Mouse (Mus musculus) kidney, adult 18-20 months (tissue): ENCODE measurements at regions not wholly inside any gene's neighbourhood (a gene's known extent, or its start where the extent isn't known, plus 50 kb on each side); places are given as distances from the start of the nearest gene placed in this dataset.

ENCODE experiments used
- DNase-seq: peaks from one replicate; pipeline ENCODE4 v3.0.0; 2021

DNA sequence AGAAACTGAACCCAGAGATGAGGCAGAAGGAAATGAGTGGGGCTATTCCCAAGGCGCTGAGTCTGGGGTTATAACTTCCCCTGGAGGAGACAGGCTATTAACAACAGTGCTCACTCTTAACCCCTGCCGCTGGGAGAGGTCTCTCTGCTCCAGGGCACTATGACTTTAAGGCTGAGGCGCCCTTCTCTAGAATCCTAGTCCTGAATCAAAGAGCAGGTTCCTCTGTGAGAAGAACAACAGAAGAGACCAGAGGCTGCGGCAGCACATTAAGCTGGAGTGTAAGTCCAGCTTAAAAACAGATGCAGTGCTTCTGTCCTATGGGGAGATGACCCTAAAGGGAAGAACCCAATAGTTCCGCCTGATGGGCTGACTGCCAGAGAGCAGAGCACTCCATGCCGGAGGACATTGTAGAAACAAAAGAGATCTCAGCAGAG lies 173.4 kb upstream of the Klf7 start:
- no peak for DNase-seq

DNA sequence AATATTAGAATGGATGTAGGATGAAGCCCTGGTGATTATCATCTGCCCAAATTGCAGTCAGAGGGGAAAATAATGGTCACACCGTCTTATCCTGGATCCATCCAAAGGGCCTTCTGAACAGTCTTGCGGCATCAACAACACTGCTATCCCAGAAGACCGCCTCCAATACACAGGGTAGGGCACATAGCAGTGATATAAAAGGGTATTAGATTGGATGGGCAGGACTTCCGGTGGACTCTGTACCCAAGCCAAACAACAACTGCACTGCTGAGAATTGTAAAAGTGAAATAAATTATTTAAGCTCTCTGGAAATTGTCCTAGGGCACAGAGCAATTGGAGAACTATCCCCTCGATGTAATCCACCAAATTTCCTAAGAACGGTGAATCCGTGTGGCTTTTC lies 173.0 kb upstream of the Klf7 start:
- DNase-seq: no peak

DNA sequence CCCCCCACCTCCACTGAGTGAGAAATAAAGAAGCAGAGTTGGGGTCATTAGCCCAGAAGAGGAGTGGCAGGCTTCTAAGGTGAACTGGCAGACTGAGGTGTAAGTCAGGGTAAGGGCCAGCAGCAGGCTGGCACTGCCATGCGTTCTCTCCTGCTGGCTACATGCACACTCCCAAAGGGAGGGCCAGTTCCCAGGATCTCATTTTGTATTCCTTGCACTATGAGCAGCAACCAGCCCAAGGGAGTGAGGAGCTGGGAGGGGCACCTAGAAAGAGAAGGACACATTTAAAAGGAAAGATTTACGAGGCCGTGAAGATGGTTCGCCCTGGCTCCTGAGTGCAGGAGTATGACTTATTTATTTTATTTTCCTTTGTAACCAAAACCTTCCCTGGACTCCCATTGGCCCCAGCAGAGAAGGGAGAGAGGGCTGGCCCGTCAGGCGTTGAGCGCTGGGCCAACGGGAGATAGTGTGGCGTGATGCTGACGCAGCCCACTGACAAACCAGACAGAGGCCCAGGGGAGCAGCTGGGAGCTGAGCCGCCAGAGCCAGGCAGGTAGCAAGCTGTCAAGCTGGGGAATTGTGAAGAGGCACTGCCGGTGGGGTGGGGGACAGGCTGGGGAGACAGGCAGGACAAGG lies 166.8 kb upstream of the Klf7 start:
- no peak for DNase-seq

DNA sequence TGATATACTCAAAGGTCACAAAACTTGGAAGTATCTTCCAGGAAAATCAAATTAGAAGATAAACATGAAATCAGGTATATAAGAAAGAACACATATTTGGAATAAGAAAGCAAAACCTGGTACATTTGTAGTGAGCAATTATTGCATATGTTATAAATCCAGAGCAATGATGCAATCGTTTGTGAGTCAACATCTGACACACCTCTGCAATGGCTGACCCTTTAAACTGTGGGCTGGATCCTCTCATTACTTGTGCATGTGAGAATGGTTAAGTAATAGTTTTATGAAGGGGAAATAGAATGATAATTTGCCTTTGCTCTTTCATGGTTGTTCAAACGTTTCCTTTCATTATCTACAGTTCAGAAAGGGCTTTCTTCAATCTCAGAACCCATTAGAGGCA lies 165.0 kb upstream of the Klf7 start:
- no peak for DNase-seq

DNA sequence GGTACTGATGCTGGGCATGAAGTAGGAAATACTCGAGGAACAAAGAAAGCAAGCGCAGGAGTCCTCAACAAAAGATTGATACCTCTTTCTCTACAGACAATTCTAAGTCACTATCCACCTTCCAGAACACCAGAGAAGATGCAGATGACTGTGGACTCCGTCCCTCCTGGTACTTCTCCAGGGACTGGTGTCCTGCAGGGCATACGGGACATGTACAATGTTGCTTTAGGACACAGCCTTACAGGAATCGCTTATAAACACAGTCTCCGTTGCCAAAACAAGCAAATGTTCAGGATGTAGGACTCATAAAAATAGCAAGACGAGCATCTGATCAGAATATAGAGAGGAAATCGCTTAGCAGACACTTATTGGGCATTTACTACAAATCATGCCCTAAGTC lies 162.6 kb upstream of the Klf7 start:
- DNase-seq: no peak

DNA sequence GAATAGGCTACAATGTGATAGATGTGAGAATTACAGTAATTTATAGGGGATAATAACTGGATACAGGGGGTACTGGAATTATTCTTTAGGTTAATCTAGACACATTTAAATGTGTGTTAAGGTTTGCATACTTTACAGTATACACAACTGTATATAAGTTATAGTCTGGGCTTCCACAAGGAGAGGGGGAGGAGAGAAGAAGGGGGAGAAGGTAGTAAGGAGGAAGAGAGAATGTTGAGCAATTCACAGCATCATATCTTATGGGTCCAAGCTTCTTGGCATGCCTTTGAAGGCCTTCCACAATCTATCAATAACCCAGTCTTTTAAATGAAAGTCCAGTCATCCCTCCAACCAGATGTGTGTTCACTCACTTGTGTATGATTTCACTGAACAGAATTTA lies 153.8 kb upstream of the Klf7 start:
- no peak for DNase-seq

DNA sequence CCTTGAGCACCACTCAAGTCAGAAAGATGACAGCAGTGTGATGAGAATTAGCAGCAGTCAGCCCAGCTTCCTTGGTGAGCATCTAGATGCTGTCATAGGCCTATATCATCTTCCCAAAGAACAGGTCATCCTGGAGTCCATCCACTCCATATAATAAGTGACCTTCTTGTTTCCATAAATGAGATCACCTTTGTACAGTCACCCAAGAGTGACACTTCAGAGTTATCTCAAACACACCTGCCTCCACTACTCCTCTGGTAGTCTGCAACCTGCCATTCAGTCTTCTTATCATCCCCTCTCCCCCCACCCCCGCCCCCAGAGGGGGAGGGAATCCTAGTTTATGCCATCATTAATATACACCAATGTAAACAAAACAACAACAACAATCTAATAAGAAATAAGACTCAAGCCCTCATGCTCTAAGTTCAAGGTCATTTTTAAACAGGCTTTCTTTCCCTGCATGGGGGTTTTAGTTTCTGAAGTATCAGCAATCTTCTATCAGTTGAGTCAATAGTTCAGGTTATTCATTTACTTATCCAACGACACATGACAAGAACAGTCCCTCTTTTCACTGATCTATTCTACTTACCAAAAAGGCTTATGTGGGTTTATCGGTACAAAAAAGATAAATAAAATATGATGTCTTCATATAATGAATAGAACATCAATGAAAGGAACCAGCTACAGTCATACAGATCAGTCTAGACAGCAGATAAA lies 153.2 kb upstream of the Klf7 start:
- DNase-seq: no peak

DNA sequence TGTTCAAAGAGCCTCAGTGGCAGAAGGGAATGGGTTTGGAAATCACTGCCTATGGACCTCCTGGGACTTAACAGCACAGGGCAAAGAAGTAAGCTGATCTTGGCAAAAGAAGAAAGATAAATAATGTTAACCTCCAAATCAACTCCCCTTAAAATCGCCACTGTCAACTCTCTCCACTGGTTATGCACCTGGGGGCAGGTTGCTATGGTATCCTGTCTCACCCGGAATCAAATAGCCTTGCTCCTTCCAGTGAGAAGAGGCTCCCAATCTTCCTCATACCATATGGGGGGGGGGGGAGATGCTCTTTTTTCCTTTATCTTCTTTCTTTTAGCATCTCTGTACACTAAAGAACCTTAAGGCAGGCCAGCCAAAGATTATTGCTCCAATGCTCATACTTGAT lies 135.2 kb upstream of the Klf7 start:
- no peak for DNase-seq

DNA sequence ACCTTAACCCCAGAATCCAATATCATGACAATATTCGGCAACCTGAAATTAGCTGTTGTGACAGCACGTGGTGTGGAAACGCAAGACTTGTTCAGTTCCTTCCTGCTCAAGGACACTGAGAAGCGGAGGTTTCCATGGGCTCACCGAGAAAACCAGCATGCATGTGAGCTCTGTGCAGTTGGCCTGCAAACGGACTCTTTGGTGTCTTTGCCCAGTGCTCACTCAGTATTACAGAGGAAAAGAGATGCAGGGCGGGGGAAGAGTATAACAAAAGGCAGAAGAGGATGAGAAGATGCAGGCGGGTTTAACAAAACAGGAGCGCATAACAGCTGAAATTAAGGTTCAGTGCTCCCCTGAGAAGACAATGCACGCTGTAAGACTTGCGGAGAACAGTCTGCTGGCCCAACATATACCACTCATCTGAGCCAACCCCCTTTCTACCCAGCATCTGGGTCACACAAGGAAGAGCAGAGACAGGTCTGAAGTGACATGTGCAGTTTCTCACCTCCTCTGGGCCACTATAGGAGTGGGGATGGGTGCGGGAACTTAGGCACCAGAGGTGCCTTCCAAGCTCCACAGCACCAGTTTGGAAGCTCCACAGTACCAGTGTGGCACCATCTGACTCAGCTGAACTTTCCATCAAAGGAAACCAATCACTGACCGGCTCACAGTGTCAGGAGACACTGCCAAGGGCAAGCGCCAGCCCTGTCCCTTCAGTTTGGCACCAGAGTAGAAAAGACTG lies 133.6 kb upstream of the Klf7 start:
- DNase-seq: no peak

DNA sequence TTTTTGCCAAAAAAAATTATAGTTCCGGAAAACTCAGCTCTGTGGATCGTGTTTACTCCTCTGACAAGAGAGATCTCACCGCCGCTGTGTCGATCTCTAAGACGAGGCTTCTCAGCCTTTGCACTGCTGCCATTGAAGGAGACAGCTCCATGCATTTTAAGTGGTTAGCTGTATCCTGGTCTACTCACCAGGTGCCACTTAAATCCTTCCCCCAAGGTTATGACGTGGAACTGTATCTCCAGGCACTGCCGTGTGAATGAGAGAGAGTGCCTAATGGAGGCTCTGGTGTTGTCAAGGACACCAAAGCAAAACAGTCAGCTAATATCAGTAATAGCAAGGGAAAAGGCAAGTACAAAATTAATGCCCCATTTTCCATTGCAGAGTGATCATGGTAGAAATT lies 132.6 kb upstream of the Klf7 start:
- no peak for DNase-seq

DNA sequence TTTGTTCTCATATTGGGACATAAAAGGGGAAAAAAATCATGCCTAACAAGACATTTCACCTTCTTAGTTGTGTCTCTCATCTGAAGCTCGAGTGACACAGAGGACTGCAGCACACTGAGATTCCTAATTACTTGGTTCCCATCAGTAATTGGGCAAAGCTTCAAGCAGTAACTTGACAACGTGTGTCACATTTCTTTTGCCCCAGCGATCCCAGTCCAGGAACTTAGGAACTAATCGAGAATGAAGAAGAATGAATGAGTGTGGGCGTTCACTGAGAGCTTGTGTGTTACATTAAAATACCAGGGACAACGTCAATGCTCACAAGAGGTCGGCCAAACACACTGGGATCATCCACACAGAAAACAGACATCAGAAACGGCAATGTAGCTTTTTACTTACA lies 131.9 kb upstream of the Klf7 start:
- no peak for DNase-seq

DNA sequence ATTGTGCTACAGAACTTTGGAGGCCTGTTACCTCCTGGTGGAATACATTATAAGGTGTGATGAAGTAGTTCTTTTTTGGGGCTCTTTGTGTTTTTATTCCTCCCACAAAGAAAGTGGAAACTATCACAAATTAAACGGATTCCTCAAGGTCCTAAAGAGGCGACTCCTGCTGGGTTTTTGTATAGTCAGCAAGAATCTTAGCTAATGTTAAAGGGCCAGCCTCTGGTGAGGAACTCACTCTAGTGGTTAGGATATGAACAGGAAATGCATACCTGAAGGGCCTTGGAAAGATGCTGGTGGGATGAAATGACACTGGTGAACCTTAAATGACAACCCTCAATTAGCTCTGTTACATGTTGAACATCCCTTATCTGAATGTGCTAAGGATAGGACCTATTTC lies 120.3 kb upstream of the Klf7 start:
- DNase-seq: no peak

DNA sequence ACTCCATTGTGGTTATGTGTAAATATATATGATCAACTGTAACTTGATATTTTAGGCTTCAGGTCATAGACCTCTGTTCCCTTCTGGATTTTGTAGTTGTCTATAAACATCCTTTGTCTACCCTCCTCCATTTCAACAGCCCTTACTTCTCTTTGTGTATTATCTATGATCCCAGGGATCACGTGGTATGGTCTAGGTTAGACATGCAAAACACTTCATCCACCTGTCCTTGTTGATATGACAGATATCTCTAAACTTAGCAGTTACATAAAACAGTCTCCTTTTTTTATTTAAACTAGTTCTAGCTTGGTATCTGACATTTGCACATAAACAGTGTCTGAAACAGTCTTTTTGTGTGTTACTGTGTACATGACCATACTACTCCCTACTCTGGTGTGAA lies 107.6 kb upstream of the Klf7 start:
- DNase-seq: no peak

DNA sequence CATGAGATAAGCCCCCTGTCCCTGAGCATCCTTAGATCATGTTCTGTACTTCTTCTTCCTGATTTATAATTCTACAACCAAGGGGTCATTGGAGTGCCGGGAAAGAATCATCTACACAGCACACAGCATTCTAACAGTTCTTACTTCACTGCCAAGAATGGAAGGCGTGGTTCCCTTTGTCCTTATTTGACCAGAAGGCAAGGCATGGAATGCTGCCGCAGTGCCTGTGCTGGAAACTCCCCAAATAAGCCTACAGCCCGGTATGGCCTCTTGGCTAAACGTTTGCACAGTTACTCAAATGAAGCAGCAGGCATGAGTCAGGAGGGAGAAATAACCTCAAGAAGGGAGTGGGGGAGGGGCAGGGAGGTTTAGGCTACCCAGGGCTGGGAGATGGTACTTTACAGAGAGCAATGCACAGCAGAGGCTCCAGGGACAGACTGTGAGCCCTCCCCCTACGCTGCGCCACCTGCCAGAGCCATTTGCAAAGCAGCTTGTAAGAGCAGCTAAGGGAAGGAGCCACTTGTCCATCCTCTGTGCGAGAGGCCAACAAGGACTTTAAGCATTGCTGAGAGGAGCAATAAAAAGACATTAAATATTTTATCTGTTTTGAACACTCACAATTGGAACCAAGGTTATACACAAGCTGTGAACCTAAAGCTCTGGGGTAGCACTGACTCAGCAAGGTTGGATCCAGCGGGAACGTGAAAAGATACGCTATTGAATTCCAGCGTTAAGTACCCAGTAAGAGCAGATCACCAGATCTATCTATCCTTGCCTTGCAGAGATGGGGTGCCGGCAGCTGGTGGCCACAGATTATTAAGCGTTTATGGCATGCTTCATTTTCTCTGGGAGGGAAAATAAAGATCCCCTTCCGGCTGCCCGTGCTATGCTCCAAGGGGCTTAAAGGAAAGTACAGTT lies 104.2 kb upstream of the Klf7 start:
- peak; percentile 19 for DNase-seq

DNA sequence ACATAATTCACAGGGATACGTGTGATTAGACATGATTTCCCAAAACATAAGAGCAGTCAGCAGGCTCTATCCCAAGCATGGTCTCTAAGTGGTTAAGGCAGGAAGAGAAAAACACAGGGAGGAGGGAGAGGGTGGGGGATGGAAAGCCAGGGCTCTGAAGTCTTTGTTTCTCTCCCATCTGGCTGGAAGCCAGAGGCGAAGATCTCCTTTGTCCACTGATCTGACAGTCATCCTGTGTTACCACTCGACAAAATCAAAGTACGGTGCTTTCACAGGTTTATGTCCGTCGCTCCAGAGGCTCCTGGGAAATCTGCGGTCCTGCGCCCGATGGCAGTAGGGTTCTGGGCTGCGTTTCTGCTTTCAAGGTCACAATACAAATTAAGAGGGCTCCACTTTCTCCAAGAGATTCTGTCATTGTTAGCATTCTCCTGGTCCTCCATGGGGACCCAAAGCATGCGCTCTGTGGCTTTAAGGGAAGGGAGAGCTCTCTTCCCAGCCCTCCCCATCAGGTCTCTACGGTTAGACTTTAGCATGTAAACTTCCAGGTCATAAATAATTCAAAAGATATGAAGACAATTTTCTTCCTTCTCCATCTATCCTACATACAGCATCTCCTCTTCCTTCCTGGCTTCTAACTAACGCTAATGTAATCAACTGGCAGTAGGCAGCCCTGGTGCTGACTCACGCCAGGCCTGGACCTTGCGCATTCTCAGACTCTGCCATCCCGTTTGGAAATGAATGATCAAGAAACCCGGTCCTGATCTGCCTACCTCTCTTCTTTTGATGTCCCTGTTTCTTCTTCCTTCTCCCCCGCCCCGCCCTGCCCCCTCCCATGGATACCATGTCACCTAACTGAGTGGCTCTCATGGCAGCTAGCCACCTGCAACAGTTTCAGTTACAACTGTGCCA lies 102.0 kb upstream of the Klf7 start:
- DNase-seq: peak; percentile 7

DNA sequence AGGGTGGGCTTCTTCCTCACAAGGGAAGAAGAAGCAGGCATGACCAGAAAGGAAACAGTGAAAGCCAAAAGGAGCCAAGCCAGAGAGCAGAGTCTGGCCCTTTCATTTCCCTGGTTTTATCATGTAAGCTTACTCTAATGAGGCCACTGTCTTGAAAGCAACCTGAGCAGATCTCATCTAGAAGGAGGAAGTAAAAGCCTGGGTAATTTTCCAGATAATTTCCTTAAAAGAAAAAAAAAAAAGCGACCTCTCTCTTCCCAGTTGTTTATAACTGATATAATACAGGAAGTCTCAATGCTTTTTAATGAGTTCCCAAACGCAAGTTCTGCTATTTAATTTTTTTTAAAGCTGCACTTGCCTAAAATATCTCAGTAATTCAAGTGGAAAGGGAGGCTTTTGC lies 100.4 kb upstream of the Klf7 start:
- DNase-seq: no peak

DNA sequence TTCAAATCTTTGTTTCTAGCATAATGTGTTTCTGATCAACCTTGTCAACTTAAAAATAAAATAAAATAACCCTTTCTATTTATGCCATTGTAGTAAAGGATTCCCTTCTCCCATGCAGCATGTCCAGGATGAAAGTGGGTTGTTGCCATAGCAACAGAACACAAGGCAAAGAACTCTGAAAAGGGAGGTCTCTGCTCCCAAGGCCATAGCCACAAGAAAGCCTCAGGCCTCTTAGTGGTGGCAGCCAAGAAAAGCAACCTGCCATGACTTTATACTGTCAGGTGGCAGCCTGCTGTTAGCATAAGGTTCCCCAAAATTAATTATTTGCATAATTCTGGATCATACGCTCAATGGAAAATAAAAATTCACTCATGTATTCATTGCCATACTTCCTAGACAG lies 98.4 kb upstream of the Klf7 start:
- DNase-seq: no peak

DNA sequence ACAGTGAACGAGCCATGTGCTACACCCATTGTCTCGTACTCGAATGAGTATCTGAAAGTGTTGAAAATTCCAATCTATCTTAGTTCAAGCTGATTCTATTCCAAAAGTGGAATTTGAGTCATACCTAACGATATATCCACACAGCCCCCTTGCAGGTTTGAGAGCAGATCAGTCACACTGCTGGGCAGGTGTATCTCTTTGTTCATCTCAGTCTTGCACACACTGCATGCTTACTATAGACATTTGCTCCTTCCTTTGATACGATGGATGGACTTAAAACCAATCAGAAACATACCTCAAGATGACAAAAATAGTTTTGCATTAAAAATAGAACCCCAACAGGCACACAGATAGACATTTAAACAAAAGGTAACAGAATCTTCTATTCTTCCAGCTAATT lies 98.0 kb upstream of the Klf7 start:
- no peak for DNase-seq

DNA sequence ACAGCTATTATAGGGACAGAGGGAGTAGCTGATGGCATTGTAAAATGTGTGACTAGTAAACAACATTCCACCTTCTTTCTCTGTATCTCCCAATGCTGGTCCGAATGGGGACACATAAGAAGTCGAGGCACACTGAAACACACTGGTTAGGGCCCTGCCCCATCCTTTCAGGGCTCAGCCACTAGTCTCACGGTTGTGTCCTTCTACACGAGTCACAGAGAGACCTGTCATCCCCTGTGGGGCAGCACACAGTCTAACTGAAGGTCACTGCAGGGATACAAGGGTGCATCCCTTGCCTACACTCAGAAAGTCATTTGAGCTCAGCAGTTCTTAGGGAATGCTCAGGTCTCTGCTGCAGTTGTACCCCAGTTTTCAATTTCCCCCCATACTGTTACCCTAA lies 93.6 kb upstream of the Klf7 start:
- DNase-seq: no peak

DNA sequence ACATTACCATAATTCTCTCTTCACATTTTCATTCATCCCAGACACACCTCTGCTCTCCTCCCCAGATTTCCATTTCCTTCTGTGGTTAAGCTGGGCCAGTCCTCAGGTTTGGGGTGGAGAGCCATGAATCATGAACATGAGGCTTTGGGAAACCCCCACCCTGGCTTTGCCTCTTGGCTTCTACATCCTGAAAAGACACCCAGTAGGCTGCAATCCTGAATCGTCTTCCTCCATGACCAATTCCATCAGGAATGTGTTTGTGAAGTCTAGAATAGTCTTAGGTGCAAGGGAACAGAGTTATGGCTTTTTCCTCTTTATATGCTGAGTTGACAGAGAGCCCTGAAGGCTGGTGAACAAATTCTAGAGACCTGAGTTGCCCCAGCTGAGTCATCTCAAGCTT lies 87.0 kb upstream of the Klf7 start:
- DNase-seq: no peak

DNA sequence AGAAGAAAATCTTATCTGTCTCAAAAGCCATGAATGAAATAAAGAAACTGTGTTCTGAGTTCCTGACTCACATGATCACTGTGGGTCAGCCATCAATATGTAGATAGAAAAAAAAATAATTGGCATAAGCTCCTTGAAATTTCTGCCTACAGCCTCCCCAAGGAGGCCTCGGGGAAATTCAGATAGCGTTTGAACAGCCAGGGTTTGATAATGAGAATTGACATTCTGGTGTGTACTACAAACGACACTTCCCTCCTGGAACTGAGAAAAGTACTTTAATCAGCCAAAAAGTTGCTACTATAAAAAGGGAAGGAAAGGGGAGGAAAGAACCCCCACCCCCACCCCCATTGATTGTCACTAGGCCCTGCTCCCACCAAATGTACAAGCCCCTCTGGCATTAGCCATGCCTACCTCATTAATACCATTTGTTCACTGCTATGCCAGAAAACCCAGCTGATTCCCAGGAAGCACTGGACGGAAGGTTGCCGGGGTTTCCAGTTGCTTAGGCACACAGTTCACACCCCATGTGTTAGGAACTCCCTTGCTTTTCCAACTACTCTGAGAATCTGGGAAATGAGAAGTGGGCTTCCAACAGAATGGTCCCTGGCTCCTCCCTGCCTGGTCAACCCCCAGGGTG lies 78.4 kb upstream of the Klf7 start:
- no peak for DNase-seq

DNA sequence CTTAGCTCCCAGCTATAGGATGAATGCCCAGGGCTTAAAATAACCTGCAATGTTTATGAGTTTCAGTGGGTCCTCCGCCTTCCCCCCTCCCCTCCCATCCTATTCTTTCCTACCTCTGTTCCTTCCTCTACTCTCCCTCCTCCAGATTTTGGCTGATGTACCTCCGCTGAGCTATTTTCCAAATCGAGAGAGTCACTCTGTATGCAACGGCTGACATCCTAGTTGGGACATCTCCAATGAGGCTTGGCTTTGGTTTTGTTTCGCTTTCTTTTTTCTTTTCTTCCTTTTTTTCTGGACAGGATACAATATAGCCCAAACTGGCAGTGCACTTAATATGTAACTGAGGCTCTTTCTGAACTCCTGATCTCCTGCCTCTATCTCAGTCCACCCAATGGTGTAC lies 76.7 kb upstream of the Klf7 start:
- no peak for DNase-seq
